In genomic region chr17:66106601-66107267, GRCm38 (mm10) we compare ENCODE assay signal across 8 mouse cellular contexts. TPM values are rescaled to one million over a fixed set of nuclear protein-coding genes. Genes with fewer than 3 reads are reported as not detected.
DNase-seq lines count a peak whose midpoint lies in the region.

No protein-coding gene starts in this region.

- DNase-seq in adrenal gland, adult (ENCODE audit: inconsistent age in 2 of 2, low spot score in 1 of 2), result peak; percentile 59 to 87
- DNase-seq in adrenal gland, adult 8-10 months, result no peak
- peak; percentile 31 for DNase-seq in ovary, postnatal 10 days (ENCODE audit: low spot score)
- no peak for DNase-seq in ovary, adult 18-20 months (ENCODE audit: low spot score)
- peak; percentile 63 to 67 for DNase-seq in cerebellum, postnatal 36 days
- DNase-seq in heart, postnatal 25 days (ENCODE audit: low spot score), result peak; percentile 17
- peak; percentile 48 to 63 for DNase-seq in lung, adult 18-20 months
- DNase-seq in right cerebral cortex, postnatal 25 days, result peak; percentile 18

- intact Hi-C loops in heart, postnatal 25 days (cut with DNase I), result no loop called here

RNA-seq across cellular contexts. Expression of gene Washc1, which starts 4.6 kb away (rescaled TPM):
- total RNA-seq in adrenal gland, adult 8-10 months (2022), result 10 to 100 TPM; 37.1 to 53.7 (median 46.1) TPM
- total RNA-seq in heart, postnatal 25 days (2021), result 10 to 100 TPM; 21.0 to 21.8 TPM

RNA-seq across cellular contexts. Expression of gene Ndufv2, which starts 5.4 kb away (rescaled TPM):
- 100 to 1,000 TPM; 232 to 318 (median 257) TPM for total RNA-seq in adrenal gland, adult 8-10 months (2022)
- total RNA-seq in heart, postnatal 25 days (2021), result 1,000 to 10,000 TPM; 1,243 to 1,263 TPM

RNA-seq across cellular contexts. Expression of gene Ddx11, which starts 16.6 kb away (rescaled TPM):
- 1 to 10 TPM; 5.4 to 7.1 (median 6.3) TPM for total RNA-seq in adrenal gland, adult 8-10 months (2022)
- 1 to 10 TPM; 1.4 TPM for total RNA-seq in heart, postnatal 25 days (2021)

RNA-seq across cellular contexts. Expression of gene Ankrd12, which starts 29.8 kb away (rescaled TPM):
- total RNA-seq in adrenal gland, adult 8-10 months (2022), result 10 to 100 TPM; 29.9 to 54.3 (median 38.0) TPM
- total RNA-seq in heart, postnatal 25 days (2021), result 10 to 100 TPM; 15.8 to 22.5 TPM

Comparison
In these comparisons a context has a peak if more than half of its experiments do, and no peak if none do; other contexts are left out.
1. DNase-seq: peak in adrenal gland, adult (2 of 2), ovary, postnatal 10 days (single experiment), cerebellum, postnatal 36 days (2 of 2), heart, postnatal 25 days (single experiment), lung, adult 18-20 months (2 of 2) and right cerebral cortex, postnatal 25 days (single experiment); none in adrenal gland, adult 8-10 months (single experiment) and ovary, adult 18-20 months (single experiment).